Mouse (Mus musculus): Measurements from ENCODE around the gene Socs4. TPM values are rescaled to one million over a fixed set of nuclear protein-coding genes. Genes with fewer than 3 reads are reported as not detected.

Socs4 gene
- polyA plus RNA-seq, 1 experiment from 2014 or later = 1.9 TPM

Other genes starting within 250 kb of the Socs4 start
- gene Gch1, start 87.5 kb upstream of the Socs4 start, polyA plus RNA-seq (2015; fragmentation: Nextera tagmentation; extraction: Ambion mirVana) = 5.3 and 6.9 TPM in 2 replicates
- gene Wdhd1, start 74 bp upstream of the Socs4 start, polyA plus RNA-seq (2015; fragmentation: Nextera tagmentation; extraction: Ambion mirVana) = 11.7 and 17.4 TPM in 2 replicates
- gene Mapk1ip1l, start 21.3 kb downstream of the Socs4 start, polyA plus RNA-seq (2015; fragmentation: Nextera tagmentation; extraction: Ambion mirVana) = 35.9 and 43.6 TPM in 2 replicates
- 8.8 and 28.5 TPM in 2 replicates for gene Lgals3, start 90.8 kb downstream of the Socs4 start, polyA plus RNA-seq (2015; fragmentation: Nextera tagmentation; extraction: Ambion mirVana)
- 29.0 and 34.2 TPM in 2 replicates for gene Dlgap5, start 141.5 kb downstream of the Socs4 start, polyA plus RNA-seq (2015; fragmentation: Nextera tagmentation; extraction: Ambion mirVana)
- gene Fbxo34, start 173.5 kb downstream of the Socs4 start, polyA plus RNA-seq (2015; fragmentation: Nextera tagmentation; extraction: Ambion mirVana) = 13.4 and 18.3 TPM in 2 replicates

All from heart, embryonic 15.5 days (tissue).